Mouse (Mus musculus): ENCODE results near the gene Ugt1a9. TPM values are rescaled to one million over a fixed set of nuclear protein-coding genes. Genes with fewer than 3 reads are reported as not detected.

Gene Ugt1a9
- total and polyA plus RNA-seq, 3 experiments = 0.27 TPM; not detected in 2

- Histone ChIP-seq H3K4me1 (ENCODE audit: insufficient read depth, low read depth, low read length) (no peaks in the 10 kb centered on the region), H3K4me3 (ENCODE audit: low read depth, low read length) (no peak overlapping the region), H3K9me3 (replicated peaks) (peaks cover 2% of the 10 kb centered on the region; the same call in 1 of the 2 replicates), H3K27me3 (ENCODE audit: insufficient read depth, low read length) (peaks cover 30% of the 10 kb centered on the region), H3K36me3 (replicated peaks) (no peaks in the 10 kb centered on the region)
- ATAC-seq (ENCODE audit: extremely low read depth, insufficient number of reproducible peaks, low FRiP score, poor library complexity, severe bottlenecking) (no peak), DNase-seq (ENCODE audit: low spot score) (no peak)
- TF ChIP-seq CTCF (IDR thresholded peaks at IDR 0.05; ENCODE audit: low read depth, low read length) (no peak), GATA2 (IDR thresholded peaks at IDR 0.05; ENCODE audit: borderline replicate concordance, low read depth, low read length) (no peak), GATA1 (IDR thresholded peaks at IDR 0.05; ENCODE audit: borderline replicate concordance, low read length) (no peak), POLR2AphosphoS5 (IDR thresholded peaks at IDR 0.05; ENCODE audit: insufficient replicate concordance, low read depth, low read length) (no peak), TAL1 (conservative IDR thresholded peaks at IDR 0.05; ENCODE audit: low read depth, low read length) (no peak)
These were observed 178.1 kb downstream of the Ugt1a9 start for GRCm38 (mm10) chr1:88248658-88249057.

DNA sequence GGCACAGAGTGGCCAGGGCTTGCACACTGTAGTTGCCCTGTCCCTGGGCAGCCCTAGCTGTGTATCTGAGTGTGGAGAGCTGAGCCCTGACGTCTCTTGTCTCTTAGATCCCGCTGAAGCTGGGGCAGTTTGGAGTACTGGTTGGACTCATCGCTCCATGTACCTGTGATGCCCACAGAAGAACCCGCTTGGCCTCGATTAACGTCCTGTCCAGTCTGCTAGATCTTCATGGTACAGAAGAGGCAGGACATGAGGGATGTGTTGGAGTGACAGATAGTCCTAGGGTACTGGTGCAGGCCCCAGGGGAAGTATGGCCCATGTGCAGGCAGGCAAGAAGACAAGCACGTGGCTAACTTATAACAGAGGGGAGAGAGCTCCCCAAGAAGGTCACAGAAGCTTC lies 179.0 kb downstream of the Ugt1a9 start:
- no peaks in the 10 kb centered on the region for H3K9me3 ChIP-seq (replicated peaks)
- peaks cover under 1% of the 10 kb centered on the region; the same call in 1 of the 2 replicates for H3K4me1 ChIP-seq (ENCODE audit: insufficient read depth, low read depth, low read length)
- DNase-seq (ENCODE audit: low spot score) = no peak
- H3K27me3 ChIP-seq (ENCODE audit: insufficient read depth, low read length) = peaks cover 30% of the 10 kb centered on the region
- no peak overlapping the region for H3K4me3 ChIP-seq (ENCODE audit: low read depth, low read length)
- H3K36me3 ChIP-seq (replicated peaks) = no peaks in the 10 kb centered on the region
- no peak for TF ChIP-seq POLR2AphosphoS5 (IDR thresholded peaks at IDR 0.05; ENCODE audit: insufficient replicate concordance, low read depth, low read length)
- no peak for TF ChIP-seq GATA2 (IDR thresholded peaks at IDR 0.05; ENCODE audit: borderline replicate concordance, low read depth, low read length)
- TF ChIP-seq CTCF (IDR thresholded peaks at IDR 0.05; ENCODE audit: low read depth, low read length) = no peak
- no peak for TF ChIP-seq GATA1 (IDR thresholded peaks at IDR 0.05; ENCODE audit: borderline replicate concordance, low read length)
- TF ChIP-seq TAL1 (conservative IDR thresholded peaks at IDR 0.05; ENCODE audit: low read depth, low read length) = no peak
- no peak for ATAC-seq (ENCODE audit: extremely low read depth, insufficient number of reproducible peaks, low FRiP score, poor library complexity, severe bottlenecking)

GRCm38 (mm10) chr1:88250023-88250422 lies 179.4 kb downstream of the Ugt1a9 start:
- no peak overlapping the region for H3K4me3 ChIP-seq (ENCODE audit: low read depth, low read length)
- peaks cover 34% of the 10 kb centered on the region for H3K27me3 ChIP-seq (ENCODE audit: insufficient read depth, low read length)
- H3K9me3 ChIP-seq (replicated peaks) = no peaks in the 10 kb centered on the region
- TF ChIP-seq TAL1 (conservative IDR thresholded peaks at IDR 0.05; ENCODE audit: low read depth, low read length) = no peak
- TF ChIP-seq GATA1 (IDR thresholded peaks at IDR 0.05; ENCODE audit: borderline replicate concordance, low read length) = no peak
- TF ChIP-seq GATA2 (IDR thresholded peaks at IDR 0.05; ENCODE audit: borderline replicate concordance, low read depth, low read length) = no peak
- no peak for TF ChIP-seq CTCF (IDR thresholded peaks at IDR 0.05; ENCODE audit: low read depth, low read length)
- no peak for TF ChIP-seq POLR2AphosphoS5 (IDR thresholded peaks at IDR 0.05; ENCODE audit: insufficient replicate concordance, low read depth, low read length)
- peaks cover 4% of the 10 kb centered on the region for H3K4me1 ChIP-seq (ENCODE audit: insufficient read depth, low read depth, low read length)
- no peaks in the 10 kb centered on the region for H3K36me3 ChIP-seq (replicated peaks)
- ATAC-seq (ENCODE audit: extremely low read depth, insufficient number of reproducible peaks, low FRiP score, poor library complexity, severe bottlenecking) (no peak), DNase-seq (ENCODE audit: low spot score) (no peak)

DNA sequence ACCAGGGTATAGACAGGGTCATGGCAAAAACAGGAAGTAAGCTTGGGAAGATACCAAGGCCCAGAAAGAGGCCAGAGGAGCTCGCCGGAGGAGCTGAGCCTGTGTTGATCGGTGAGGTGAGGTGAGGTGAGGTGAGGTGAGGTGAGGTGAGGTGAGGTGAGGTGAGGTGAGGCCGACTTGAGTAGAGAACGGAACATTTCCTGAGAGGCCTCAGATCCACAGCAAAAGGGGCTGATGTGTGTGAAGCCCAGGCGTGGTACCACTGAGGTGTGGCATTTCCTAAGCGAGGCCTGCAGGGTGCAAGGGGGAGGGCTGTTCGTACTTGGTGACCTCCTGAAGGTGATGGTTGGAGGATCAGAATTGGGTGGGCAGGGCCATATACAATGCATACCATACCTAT lies 182.5 kb downstream of the Ugt1a9 start:
- ATAC-seq (ENCODE audit: extremely low read depth, insufficient number of reproducible peaks, low FRiP score, poor library complexity, severe bottlenecking) = no peak
- no peaks in the 10 kb centered on the region for H3K36me3 ChIP-seq (replicated peaks)
- peaks cover 46% of the 10 kb centered on the region for H3K27me3 ChIP-seq (ENCODE audit: insufficient read depth, low read length)
- no peak overlapping the region for H3K4me3 ChIP-seq (ENCODE audit: low read depth, low read length)
- peaks cover 4% of the 10 kb centered on the region for H3K4me1 ChIP-seq (ENCODE audit: insufficient read depth, low read depth, low read length)
- TF ChIP-seq CTCF (IDR thresholded peaks at IDR 0.05; ENCODE audit: low read depth, low read length) (no peak), POLR2AphosphoS5 (IDR thresholded peaks at IDR 0.05; ENCODE audit: insufficient replicate concordance, low read depth, low read length) (0 out of 2 replicates have a peak, but pooled peaks have one; percentile 39)
- no peak for DNase-seq (ENCODE audit: low spot score)
- no peaks in the 10 kb centered on the region for H3K9me3 ChIP-seq (replicated peaks)

DNA sequence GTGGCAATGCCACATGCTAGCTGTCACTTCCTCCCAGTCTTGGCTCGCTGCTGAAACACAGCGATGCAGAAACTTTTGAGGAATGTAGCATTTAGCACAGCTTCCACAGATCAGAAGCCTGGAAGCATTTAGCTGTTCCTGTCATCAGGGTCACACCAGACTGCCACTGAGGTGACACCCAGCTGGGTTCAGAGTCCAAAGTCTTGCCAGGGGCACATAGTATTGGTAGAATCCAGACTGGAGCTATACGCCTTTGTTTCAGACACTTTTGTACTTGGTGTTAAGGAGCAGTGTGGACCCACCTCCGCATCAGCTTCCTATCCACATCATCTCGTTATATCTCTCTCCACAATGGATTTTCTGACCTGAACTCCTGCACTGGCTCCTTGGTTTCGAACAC lies 182.9 kb downstream of the Ugt1a9 start:
- no peak for DNase-seq (ENCODE audit: low spot score)
- ATAC-seq (ENCODE audit: extremely low read depth, insufficient number of reproducible peaks, low FRiP score, poor library complexity, severe bottlenecking) = no peak
- TF ChIP-seq POLR2AphosphoS5 (IDR thresholded peaks at IDR 0.05; ENCODE audit: insufficient replicate concordance, low read depth, low read length) (no peak), TAL1 (conservative IDR thresholded peaks at IDR 0.05; ENCODE audit: low read depth, low read length) (no peak), GATA1 (IDR thresholded peaks at IDR 0.05; ENCODE audit: borderline replicate concordance, low read length) (no peak), GATA2 (IDR thresholded peaks at IDR 0.05; ENCODE audit: borderline replicate concordance, low read depth, low read length) (no peak), CTCF (IDR thresholded peaks at IDR 0.05; ENCODE audit: low read depth, low read length) (no peak)
- H3K9me3 ChIP-seq (replicated peaks) = no peaks in the 10 kb centered on the region
- peaks cover 4% of the 10 kb centered on the region for H3K4me1 ChIP-seq (ENCODE audit: insufficient read depth, low read depth, low read length)
- no peaks in the 10 kb centered on the region for H3K36me3 ChIP-seq (replicated peaks)
- peaks cover 46% of the 10 kb centered on the region for H3K27me3 ChIP-seq (ENCODE audit: insufficient read depth, low read length)
- H3K4me3 ChIP-seq (ENCODE audit: low read depth, low read length) = no peak overlapping the region

DNA sequence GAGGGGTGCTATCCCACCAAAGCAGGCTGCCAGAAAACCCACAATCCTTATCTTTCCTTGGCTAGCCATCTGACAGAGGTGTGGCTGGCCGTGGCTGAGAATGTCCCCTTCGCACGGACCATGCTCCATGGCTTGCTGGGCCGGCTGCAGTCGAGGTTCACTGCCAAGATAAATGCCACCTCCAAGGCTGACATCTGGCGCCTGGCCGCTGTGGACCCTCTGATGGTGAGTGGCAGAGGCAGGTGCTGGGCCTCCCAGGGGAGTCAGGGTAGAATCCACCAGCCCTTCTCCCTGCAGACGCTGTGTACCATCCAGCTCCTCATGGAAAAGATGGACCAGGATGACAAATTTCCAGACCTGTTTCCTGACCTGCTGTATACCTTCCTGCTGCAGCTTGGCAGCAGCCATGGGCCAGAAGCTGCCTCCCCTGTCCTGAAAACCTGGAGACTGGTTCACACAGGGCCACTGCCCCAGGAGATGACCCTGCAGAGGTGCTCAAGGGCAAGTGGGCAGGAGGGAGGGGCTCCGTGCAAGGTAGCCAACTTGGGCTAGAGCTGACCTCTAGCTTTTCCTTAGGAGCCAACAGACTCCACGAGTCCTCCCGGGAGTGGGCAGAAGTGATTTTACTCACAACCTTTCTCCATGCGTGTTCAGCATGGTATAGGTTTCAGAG lies 184.3 kb downstream of the Ugt1a9 start:
- no peaks in the 10 kb centered on the region for H3K9me3 ChIP-seq (replicated peaks)
- ATAC-seq (ENCODE audit: extremely low read depth, insufficient number of reproducible peaks, low FRiP score, poor library complexity, severe bottlenecking) (no peak), DNase-seq (ENCODE audit: low spot score) (no peak)
- peaks cover 4% of the 10 kb centered on the region for H3K4me1 ChIP-seq (ENCODE audit: insufficient read depth, low read depth, low read length)
- peaks cover 38% of the 10 kb centered on the region for H3K27me3 ChIP-seq (ENCODE audit: insufficient read depth, low read length)
- peaks cover 9% of the 10 kb centered on the region for H3K36me3 ChIP-seq (replicated peaks)
- no peak for TF ChIP-seq CTCF (IDR thresholded peaks at IDR 0.05; ENCODE audit: low read depth, low read length)
- TF ChIP-seq GATA2 (IDR thresholded peaks at IDR 0.05; ENCODE audit: borderline replicate concordance, low read depth, low read length) = no peak
- H3K4me3 ChIP-seq (ENCODE audit: low read depth, low read length) = no peak overlapping the region
